Mouse (Mus musculus): ENCODE data around the gene Cbx7. TPM values are rescaled to one million over a fixed set of nuclear protein-coding genes. Genes with fewer than 3 reads are reported as not detected.
"Not testable (repeated sequence)": the region's sequence is repeated elsewhere in the genome, so short reads cannot be mapped to it uniquely, and the experiment has no call there.

The Cbx7 gene
- polyA plus RNA-seq, 1 experiment from 2014 or later: 8.9 TPM

DNA sequence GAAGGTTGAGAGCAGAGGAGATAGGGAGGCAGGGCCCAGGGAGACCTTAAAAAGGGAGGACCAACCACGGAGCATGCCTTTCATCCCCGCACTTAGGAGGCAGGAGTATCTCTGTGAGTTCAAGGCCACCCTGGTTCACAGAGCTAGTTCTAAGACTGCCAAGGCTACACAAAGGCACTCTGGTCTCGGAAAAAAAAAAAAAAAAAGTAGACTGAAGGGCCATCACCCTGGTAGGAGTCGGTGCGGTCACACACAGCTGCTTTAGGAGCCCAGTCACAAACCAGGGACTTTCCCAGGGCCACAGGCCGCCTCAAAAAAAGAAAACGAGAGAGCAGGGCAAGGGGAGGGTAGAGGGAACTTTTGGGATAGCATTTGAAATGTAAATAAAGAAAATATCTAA, 70.2 kb downstream of the Cbx7 start:
- POLR2A ChIA-PET: no interaction called here
- no peak for TF ChIP-seq CTCF (IDR thresholded peaks at IDR 0.05)
- in situ Hi-C loops (cut with MboI; ENCODE audit: low pct_unique_long_range_greater_than_20kb): no loop called here
- CTCF ChIA-PET: no interaction called here
- no peak for DNase-seq (ENCODE audit: low read depth, low spot score)
- ATAC-seq: no peak
- no peaks in the 10 kb centered on the region for H3K27me3 ChIP-seq

DNA sequence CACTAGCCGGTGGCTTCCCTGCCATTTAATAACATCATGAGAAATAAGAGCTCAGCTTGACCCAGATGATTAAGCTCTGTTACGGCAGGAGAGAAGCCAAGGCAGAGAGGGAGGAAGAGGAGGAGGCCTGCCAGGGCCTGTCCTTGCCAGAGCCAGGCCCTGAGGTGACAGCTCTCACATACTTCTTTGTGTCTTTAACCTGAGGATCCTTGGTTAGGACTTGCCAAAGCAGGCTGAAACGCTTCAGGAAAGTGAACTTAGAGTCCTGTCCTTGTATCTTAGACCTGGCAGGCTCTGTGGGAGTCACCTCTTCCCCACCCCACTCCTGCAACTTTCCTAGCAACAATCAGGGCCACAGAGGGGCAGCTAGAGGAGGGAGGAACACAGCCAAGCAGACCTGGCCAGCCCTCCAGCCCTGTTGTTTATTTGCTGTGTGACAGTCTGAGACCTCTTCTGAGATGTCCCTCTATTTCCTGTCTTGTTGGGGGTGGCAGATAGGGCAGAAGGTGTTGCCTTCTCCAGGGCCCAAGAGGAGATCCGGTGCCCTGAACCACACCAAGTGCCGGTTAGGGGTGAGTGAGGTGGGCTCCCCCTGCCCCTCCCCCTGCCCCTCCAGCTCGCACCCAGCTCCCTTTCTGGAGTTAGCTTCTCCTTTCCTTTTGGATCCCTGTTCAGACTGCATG, 71.0 kb downstream of the Cbx7 start:
- H3K27me3 ChIP-seq: no peaks in the 10 kb centered on the region
- in situ Hi-C loops (cut with MboI; ENCODE audit: low pct_unique_long_range_greater_than_20kb): loop anchor here (25.0 kb wide), 1 partner anchor 688 kb away; no protein-coding TSS in a partner anchor
- POLR2A ChIA-PET: no interaction called here
- DNase-seq (ENCODE audit: low read depth, low spot score) (no peak), ATAC-seq (no peak)
- no peak for TF ChIP-seq CTCF (IDR thresholded peaks at IDR 0.05)
- CTCF ChIA-PET: interaction anchor here (1.1 kb wide), 1 partner anchor 70 kb away, joined by 3 read pairs; no protein-coding TSS in a partner anchor

DNA sequence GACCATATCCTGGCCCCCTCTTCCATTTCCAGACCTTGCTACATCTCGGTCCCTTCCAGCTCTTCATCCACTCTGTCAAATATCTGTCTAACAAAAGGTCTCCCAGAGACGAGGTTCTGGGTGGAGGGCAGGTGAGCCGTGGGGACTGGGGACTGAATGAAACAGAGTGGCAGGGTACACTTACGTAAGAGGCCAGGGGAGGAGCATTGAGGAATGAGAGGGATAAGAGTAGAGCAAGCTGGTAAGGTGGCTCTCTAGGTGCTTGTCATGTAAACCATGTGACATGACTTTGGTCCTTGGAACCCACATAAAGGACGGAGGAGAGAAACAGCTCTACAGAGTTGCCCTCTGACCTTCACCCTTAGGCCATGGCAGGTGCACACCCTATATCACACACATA, 71.9 kb downstream of the Cbx7 start:
- no peak for TF ChIP-seq CTCF (IDR thresholded peaks at IDR 0.05)
- DNase-seq (ENCODE audit: low read depth, low spot score): no peak
- POLR2A ChIA-PET: no interaction called here
- ATAC-seq: no peak
- in situ Hi-C loops (cut with MboI; ENCODE audit: low pct_unique_long_range_greater_than_20kb): loop anchor here (25.0 kb wide), 1 partner anchor 687 kb away; no protein-coding TSS in a partner anchor
- CTCF ChIA-PET: interaction anchor here (1.1 kb wide), 1 partner anchor 69 kb away, joined by 3 read pairs; no protein-coding TSS in a partner anchor
- H3K27me3 ChIP-seq: no peaks in the 10 kb centered on the region

DNA sequence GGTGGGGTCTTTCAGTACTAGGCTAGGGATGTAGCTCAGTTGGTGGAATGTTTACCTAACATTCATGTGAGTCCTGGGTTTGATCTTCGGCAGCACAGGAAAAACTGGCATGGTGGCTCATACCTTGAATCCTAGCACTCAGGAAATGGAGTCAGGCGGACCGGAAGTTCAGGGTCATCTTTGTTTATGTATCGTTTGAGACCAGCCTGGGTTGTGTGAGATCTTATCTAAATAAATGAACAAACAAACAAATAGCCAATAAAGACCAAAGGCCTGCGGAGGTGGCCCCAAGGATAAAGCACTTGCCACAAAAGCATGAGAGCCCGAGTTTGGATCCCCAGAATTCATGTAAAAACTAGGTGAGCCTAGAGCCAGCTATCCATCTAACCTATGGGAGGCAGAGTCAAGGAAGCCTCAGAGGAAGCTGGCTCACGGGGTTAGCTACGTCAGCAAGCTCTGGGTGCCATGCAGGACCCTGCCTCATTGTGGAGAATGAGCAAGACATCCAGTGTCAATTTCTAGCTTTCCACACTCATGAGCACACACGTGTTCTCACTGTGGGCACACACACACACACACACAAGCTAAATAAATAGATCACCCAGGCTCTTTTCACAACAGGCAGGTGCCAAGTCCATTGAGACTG, 74.7 kb downstream of the Cbx7 start:
- POLR2A ChIA-PET: no interaction called here
- CTCF ChIA-PET: no interaction called here
- in situ Hi-C loops (cut with MboI; ENCODE audit: low pct_unique_long_range_greater_than_20kb): loop anchor here (25.0 kb wide), 1 partner anchor 684 kb away; no protein-coding TSS in a partner anchor
- TF ChIP-seq CTCF (IDR thresholded peaks at IDR 0.05): no peak
- no peaks in the 10 kb centered on the region for H3K27me3 ChIP-seq
- DNase-seq (ENCODE audit: low read depth, low spot score): no peak
- ATAC-seq: no peak

DNA sequence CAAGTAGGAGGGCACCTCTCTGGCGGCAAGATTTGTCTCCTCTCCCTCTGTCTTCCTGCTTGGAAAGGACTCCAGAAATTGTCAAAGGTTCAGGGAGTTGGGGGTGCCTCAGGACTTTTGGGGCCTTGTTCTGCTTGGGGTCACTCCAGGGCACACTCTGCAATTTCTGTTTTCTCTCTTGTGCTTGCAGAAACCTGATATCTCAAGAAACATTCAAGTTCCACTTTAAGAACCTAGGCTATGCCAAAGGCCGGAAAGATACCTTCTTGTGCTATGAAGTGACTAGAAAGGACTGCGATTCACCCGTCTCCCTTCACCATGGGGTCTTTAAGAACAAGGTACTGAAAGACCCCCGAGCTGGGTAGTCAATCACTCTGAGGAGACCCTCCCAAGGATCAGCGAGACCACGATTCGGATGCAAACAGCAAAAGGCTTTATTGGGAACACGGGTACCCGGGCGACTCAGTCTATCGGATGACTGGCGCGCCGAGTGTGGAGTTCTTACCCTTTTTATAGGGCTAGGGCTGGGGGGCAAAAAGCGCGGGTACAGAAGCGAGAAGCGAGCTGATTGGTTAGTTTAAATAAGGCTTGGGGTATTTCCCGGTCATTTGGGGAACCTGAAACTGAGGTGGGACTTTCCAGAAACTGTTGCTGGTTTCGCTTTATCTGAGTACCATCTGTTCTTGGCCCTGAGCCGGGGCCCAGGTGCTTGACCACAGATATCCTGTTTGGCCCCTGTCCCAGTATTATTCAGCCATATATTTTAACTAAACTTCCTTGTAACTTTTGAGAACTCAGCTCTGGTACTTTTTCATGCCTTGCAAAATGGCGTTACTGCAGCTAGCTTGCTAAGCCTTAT, 75.5 kb downstream of the Cbx7 start:
- CTCF ChIA-PET; ATAC-seq; POLR2A ChIA-PET; DNase-seq (ENCODE audit: low read depth, low spot score); H3K27me3 ChIP-seq: not testable (repeated sequence)
- in situ Hi-C loops (cut with MboI; ENCODE audit: low pct_unique_long_range_greater_than_20kb): loop anchor here (25.0 kb wide), 1 partner anchor 683 kb away; no protein-coding TSS in a partner anchor

DNA sequence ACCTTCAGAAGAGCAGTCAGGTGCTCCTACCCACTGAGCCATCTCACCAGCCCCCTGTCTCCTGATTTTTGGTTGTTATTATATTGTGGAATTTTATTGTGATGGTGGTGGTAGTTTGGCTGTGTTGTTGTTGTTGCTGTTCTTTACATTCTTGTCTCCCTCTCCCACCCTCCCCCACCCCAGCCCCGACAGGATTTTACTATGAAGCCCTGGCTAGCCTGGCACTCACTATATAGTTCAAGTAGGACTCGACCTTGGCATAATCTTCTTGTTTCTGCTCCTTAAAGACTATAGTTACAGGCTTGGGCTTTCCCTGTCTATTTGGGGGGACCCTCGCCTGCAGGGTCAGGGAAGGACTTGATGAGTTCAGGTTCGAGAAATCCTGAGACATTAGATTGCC, 76.6 kb downstream of the Cbx7 start:
- ChIA-PET POLR2A (no interaction called here), CTCF (interaction anchor here (0.7 kb wide), 1 partner anchor 64 kb away, joined by 3 read pairs; no protein-coding TSS in a partner anchor)

DNA sequence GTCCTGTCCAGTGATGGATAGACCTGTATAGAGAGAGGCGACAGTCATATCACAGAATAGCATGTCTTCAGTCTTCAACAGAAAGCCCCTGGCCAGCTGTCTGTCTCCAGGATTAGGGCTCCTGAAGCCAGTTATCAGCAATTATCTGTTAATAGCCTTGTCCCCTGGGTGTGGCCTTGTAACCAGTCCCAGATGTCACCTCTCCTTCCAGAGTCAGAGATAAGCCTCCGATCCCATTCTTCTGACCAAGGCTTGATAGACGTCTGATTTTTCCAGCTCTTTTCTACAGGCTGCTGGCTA, 77.1 kb downstream of the Cbx7 start:
- ChIA-PET CTCF (interaction anchor here (0.7 kb wide), 1 partner anchor 63 kb away, joined by 3 read pairs; no protein-coding TSS in a partner anchor), POLR2A (no interaction called here)

More for the DNA sequence above, 76.6 kb downstream of the Cbx7 start:
- peaks cover 16% of the 10 kb centered on the region for H3K27me3 ChIP-seq
- no peak for TF ChIP-seq CTCF (IDR thresholded peaks at IDR 0.05)
- ATAC-seq (no peak), DNase-seq (ENCODE audit: low read depth, low spot score) (no peak)
- in situ Hi-C loops (cut with MboI; ENCODE audit: low pct_unique_long_range_greater_than_20kb): loop anchor here (25.0 kb wide), 1 partner anchor 682 kb away; no protein-coding TSS in a partner anchor

DNA sequence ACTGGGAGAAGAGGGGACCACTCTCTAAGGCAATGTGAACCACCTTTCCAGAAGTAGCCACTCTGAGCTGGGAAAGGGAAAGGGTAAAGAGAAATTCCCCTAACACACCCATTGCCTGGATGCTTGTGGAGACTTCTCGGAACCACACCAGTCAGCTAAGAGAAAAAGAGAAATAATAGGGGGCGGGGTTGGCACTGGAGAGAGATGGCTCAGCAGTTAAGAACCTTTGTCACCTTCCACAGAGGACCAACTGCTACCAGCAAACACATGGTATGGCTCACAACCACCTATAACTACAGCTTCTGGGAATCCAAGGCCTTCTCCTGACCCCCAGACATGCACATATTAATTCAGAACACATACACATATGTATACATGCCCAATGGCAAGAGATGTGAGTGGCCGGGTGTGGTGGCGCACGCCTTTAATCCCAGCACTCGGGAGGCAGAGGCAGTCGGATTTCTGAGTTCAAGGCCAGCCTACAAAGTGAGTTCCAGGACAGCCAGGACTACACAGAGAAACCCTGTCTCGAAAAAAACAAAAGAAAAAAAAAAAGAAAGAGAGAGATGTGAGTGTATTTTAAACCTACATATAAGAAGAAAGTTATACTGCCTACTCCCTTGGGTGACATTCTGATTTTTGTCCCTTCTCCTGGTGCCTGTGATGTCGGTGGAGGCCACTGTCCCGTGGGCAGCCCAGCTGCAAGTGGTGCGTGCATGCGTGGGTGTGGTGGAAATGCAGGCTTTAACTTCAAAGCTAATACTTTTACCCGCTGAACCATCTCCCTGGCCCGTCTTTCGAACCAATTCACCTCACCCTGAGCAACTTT, 77.7 kb downstream of the Cbx7 start:
- no peak for TF ChIP-seq CTCF (IDR thresholded peaks at IDR 0.05)
- in situ Hi-C loops (cut with MboI; ENCODE audit: low pct_unique_long_range_greater_than_20kb): loop anchor here (25.0 kb wide), 1 partner anchor 681 kb away; no protein-coding TSS in a partner anchor
- CTCF ChIA-PET: no interaction called here
- H3K27me3 ChIP-seq: peaks cover 18% of the 10 kb centered on the region
- DNase-seq (ENCODE audit: low read depth, low spot score): no peak
- POLR2A ChIA-PET: no interaction called here
- ATAC-seq: no peak

More for the DNA sequence above, 77.1 kb downstream of the Cbx7 start:
- TF ChIP-seq CTCF (IDR thresholded peaks at IDR 0.05): no peak
- no peak for ATAC-seq
- H3K27me3 ChIP-seq: peaks cover 18% of the 10 kb centered on the region
- in situ Hi-C loops (cut with MboI; ENCODE audit: low pct_unique_long_range_greater_than_20kb): loop anchor here (25.0 kb wide), 1 partner anchor 681 kb away; no protein-coding TSS in a partner anchor
- DNase-seq (ENCODE audit: low read depth, low spot score): no peak

DNA sequence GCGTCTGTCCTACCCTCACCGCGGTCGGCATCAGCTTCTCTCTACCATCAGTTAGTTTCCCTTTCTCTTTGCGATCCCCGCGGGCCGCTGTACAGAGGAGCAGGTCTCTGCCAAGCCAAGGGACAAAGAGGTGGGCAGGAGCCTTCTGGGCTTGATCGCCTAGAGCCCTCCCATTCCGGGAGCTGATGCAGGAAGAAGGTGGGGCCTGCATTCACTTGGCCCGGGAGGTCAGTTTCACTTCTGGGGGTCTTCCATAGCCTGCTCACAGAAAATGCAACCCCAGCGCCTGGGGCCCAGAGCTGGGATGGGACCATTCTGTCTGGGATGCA, 78.7 kb downstream of the Cbx7 start:
- in situ Hi-C loops (cut with MboI; ENCODE audit: low pct_unique_long_range_greater_than_20kb): loop anchor here (25.0 kb wide), 1 partner anchor 680 kb away; no protein-coding TSS in a partner anchor

More for the DNA sequence above, 78.7 kb downstream of the Cbx7 start:
- ChIA-PET POLR2A (interaction anchor here (0.7 kb wide), 1 partner anchor 764 kb away, joined by 3 read pairs; no protein-coding TSS in a partner anchor), CTCF (no interaction called here)
- DNase-seq (ENCODE audit: low read depth, low spot score) (no peak), ATAC-seq (peak; percentile 44)
- TF ChIP-seq CTCF (IDR thresholded peaks at IDR 0.05): no peak
- H3K27me3 ChIP-seq: peaks cover 18% of the 10 kb centered on the region

All from Patski (cell line).